Mouse (Mus musculus) ovary, postnatal 36 days (tissue): Measurements from ENCODE around the gene Acadm.

Experiments
- DNase-seq: peaks from one replicate; pipeline ENCODE4 v3.0.0; 2022; ENCODE audit warnings: low spot score, mixed read lengths

Acadm gene

GRCm38 (mm10) chr3:153941613-153942012 is 2.8 kb downstream of the Acadm start:
- no peak for DNase-seq

- no peak for DNase-seq
These were observed 3.9 kb downstream of the Acadm start for GRCm38 (mm10) chr3:153940486-153940885.

- no peak for DNase-seq
These were observed 4.4 kb downstream of the Acadm start for GRCm38 (mm10) chr3:153940021-153940420.

DNA sequence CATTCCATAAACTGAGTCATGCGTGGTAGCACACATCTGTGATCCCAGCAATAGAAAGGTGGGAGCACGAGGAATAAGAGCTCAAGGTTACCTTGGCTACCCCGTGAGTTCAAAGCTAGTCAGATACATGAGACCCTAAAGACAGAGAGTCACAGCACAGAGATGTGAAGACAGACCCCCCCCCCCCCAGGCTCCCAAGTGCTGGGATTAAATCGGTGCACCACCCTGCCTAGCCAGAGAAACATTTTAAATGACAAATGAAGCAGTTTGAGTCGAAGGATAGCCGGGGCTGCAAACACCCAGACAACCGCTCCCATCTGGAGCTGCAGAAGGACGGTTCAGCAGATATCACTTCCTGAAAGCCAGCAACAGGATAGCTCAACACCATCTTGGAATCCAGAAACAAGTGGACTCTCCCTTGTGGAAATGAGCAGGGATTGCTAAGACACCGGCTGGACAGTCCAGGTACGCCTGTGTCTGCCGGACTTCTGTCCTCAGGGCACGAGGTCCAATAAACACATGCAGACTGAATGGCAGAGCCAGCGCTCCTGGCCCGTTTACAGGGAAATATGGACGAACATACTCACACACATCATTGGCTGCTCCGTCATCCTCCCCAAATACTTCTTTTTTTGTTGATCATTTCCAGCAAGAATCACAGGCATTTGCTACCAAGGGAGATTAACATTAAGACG is 7.2 kb downstream of the Acadm start:
- no peak for DNase-seq

DNA sequence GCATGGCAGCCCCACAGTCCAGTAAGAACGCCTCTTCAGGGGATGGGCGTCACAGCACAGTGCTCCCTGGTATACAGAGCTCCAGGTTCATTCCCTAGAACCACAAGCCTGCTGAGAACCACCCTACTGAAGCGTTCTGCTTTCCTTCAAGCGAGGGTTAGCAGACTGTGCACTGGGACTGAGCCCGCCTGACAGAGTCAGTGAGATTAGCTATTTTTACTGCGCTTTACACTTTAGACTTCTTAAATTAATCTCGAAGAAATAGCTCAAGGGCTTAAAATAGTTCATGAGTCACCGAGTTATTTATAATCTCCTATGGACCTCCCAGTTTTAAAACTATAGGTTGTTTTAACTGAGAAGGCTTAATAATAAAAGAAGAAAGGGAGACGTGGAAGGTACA is 8.6 kb downstream of the Acadm start:
- DNase-seq = no peak

DNA sequence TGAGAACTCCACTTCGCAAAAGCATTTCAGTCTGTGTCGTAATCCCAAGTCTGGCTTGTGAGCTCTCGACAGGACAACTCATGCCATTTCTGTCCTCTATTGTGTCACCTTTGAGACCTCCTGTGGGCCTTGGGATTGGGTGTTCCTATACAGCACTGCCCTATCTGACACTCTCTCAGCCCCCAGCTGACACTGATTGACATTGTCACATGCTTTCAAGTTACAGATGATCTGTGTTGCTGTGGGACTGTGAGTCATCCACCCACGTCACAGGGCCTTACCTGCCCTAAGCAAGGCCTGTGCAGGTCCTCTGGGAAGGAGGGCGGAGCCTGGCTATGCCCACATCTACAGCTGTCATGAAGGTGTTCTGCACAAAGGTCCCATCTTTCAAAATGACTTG is 12.0 kb downstream of the Acadm start:
- DNase-seq = no peak

DNA sequence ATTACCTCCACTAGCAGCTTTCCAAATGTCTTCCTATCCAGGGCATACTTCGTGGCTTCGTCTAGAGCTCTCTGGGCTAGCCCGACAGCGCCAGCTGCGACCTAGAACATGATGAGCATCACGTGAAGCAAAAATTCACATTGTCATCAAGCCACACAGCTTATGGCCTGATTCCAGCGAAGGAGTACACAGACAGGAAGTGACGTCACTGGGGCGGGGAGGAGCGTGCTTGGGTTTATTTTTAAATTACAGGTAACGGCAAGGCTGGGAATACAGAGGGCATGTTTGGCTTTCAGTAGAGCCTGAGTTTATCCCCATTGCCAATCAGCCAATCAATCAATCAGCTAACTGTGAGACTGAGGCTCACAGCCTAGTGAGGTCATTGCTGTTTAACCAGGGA is 14.9 kb downstream of the Acadm start:
- DNase-seq = no peak

- DNase-seq = no peak
These were observed 18.1 kb downstream of the Acadm start for GRCm38 (mm10) chr3:153926333-153926732.

DNA sequence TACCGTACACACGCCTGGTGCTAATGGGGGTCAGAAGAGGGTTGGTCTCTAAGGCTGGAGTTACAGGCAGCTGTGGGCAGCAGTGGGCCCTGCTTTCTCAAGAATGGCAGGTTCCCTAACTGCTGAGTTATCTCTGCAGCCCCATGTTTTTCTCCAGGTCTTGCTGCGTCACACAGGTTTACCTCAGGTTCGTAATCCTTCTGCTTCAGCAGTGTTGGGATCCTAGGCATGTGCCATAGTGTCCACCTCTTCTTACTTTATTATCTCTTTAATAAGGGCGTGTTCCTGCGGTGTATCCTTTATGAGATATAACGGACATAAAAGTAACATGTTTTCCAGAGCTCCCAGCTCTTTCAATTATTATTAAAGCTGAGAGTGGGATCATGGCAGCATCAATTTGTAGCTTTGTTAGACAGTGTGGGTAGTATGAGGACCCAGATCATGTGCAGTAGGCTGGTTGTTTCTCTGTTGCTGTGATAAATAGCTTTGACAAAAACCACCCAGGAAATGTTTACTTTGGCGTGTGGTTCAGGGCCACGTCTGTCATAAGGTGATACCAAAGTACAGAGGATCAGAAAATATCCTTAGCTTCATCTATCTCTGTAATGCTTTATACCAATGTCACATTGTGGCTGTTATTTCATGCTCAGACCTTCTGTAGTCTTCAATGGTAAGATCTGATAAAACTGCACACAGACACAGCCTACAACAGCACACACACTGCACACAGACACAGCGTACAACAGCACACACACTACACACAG is 23.1 kb downstream of the Acadm start:
- no peak for DNase-seq

GRCm38 (mm10) chr3:153917200-153917599 is 27.2 kb downstream of the Acadm start:
- no peak for DNase-seq

DNA sequence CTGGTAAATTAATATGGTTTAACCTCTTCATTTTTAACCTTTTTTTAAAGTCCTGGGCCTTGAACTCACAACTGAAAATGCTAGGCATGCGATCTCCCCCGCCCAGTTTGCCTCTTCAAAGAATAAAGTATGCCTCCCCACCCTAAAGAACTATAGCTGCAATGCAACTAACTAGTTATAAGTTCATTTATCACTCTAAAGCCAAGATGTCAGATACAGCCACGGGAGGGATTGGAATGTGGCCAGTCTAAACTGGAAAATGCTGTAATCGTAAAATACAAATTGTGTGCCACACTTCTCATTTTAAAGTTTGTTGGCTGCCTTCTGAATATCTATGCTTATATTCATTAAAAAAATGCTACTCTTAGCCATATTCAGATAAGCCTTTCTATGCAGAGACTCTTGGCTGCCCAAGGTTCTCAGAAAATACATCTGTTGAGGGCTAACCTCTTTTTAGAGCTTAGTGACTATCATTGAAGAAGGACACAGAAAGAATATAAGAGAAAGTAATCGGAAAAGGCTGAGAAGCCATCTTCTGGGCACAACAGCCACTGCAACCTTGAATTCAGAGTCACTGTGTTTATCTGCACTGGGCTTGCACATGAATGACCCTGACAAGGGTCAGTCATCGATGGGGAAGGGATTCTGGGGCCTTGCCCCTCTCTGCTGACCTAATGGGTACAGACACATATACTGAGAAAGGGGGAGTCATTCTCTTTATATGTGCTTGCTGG is 30.8 kb downstream of the Acadm start:
- DNase-seq = no peak

- peak; percentile 97 for DNase-seq
These were observed 31.6 kb downstream of the Acadm start, which contains the start of gene Rabggtb for GRCm38 (mm10) chr3:153912546-153913509. Gene Rabggtb (minus strand): TSS chr3:153913009.

- no peak for DNase-seq
These were observed 32.5 kb downstream of the Acadm start for GRCm38 (mm10) chr3:153911882-153912440.

DNA sequence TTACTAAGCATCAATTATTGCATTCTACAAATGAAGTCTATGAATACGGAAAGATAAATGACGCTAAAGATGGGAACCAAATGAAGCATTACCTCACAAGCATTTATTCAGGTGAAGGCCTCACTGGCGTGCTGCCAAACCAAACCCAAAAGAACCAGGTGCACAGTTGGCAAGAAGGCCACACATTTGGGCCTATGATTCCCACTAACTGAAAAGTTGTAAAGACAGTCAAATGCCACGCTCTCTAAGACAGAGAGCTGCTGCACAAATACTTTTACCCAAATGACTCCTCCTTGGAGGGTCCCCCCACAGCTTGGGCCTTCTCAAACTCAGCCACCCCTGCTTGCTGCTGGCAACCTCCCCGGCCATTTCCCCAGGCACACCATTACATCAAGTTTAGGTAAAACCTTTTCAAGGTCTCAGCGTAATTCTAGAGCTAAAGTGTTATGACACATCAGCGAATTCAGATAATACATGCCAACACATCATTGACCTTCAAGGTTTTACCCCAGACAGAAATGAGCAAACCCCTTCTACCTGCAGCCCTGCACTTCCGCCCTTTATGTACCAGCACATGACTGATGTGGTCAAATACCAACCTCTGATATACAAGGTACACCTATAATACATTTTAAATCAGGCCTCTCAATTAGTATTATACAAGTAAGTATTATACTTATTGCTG is 33.1 kb downstream of the Acadm start:
- DNase-seq = no peak

GRCm38 (mm10) chr3:153910489-153910888 is 33.9 kb downstream of the Acadm start:
- no peak for DNase-seq

- no peak for DNase-seq
These were observed 35.5 kb downstream of the Acadm start for GRCm38 (mm10) chr3:153908919-153909318.

DNA sequence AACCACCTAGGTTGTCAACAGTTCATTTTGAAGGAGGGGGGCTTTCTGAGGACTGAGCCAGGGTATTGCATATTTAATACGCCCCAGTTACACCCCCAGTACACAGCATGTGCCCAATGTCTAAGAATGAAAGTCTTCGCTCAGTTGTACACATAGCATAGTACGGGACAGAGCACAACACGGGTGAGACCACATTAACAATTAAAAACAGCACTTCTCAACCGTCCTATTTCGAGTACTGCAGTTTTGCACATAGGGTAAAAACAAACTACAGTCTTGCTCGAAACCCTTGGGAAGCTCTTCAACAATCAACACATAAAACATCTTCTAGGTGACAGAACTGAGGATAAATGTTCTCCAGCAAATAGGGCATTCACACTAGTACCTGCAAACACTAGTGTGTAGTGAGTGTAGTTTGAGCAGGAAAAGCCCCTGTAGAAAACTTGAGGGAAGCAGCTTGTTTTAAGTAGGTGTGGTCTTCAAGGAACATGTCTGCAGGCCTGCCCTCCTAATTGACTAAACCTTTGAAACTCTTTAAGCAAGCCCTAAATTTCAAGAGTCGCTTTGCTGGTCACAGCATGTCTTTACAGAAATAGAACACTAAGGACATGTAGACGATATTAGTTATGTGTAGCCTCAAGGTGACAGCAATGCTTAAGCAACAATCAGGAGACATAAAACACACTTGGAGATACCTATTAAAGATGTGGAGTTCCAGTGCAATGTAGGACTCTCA is 38.1 kb downstream of the Acadm start, which contains the start of gene Msh4:
Gene Msh4 (minus strand): TSS at position 3 of the 736 bp plus-strand sequence.
- no peak for DNase-seq

GRCm38 (mm10) chr3:153905251-153906135 is 38.9 kb downstream of the Acadm start:
- DNase-seq = no peak

DNA sequence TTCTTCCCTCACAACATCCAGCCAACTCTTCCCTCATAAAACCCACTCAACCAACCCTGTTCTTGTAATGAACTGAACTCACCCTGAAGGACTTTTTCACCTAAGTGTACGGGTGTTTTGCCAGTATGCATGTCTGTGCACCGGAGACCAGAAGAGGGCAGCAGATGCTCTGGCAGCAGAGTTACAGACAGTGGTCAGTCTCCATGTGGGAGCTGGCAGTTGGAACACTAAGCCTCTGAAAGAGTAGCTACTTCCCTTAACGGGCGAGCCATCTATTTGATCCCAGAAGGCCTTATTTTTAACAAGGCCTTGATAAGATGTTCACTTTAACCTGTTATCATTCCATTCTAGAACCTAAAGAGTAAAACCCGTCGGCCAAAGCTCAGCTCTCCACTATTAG is 39.8 kb downstream of the Acadm start:
- peak; percentile 45 for DNase-seq
